Mouse (Mus musculus) embryonic fibroblast, embryonic 13.5 days (primary cell): ENCODE measurements around the gene Tmem160.

Experiments
- CTCF ChIP-seq: IDR thresholded peaks from 2 replicates; pipeline ENCODE4 v1.5.1; 2011; ENCODE audit warnings: mild to moderate bottlenecking, control low read depth, low read length, moderate library complexity, borderline replicate concordance; ENCODE audit not compliant: insufficient read depth
- POLR2A ChIP-seq: IDR thresholded peaks from 2 replicates; pipeline ENCODE4 v1.6.1; 2011; ENCODE audit warnings: low read depth, mild to moderate bottlenecking, control low read depth, low read length, moderate library complexity

DNA sequence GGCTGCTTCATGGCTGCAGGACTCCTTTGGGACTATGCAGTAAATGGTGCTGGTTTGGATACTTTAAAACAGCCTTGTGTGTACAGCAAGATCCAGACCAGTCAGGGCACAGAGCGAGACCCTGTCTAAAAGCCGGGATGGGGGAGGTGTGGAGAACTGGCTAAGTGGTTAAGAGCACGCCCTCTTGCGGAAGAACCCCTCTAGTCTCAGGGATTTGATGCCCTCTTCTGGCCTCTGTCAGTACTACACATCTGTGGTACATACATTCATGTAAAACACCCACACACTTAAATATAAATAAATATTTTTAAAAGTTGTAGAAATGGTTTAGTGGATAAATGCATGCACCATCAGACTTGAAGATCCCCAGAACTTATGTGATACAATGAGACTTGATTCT is 14.0 kb downstream of the Tmem160 start:
- no peak for TF ChIP-seq POLR2A
- no peak for TF ChIP-seq CTCF
